22 mouse cellular contexts compared by ENCODE assay signal in genomic region chr4:91234941-91235340, GRCm38 (mm10).
A peak's percentile ranks its signal among the peaks of the same experiment; 100 is the strongest.
DNase-seq lines count a peak whose midpoint lies in the region; ATAC-seq and TF ChIP-seq lines count a peak whose summit lies in the region.
"Had no signal": no experiment of that assay in that cellular context is flagged by ENCODE, and none has a peak within 500 bp of the region (broad histone marks: within the 10 kb centered on the region; RNA-seq: fewer than 3 reads in every experiment).

No protein-coding gene starts in this region.

- no peaks in the 10 kb centered on the region for H3K4me1 ChIP-seq in hindbrain, postnatal 0 days (ENCODE audit: insufficient read depth, low read length)
- peaks cover 36% of the 10 kb centered on the region for H3K4me1 ChIP-seq in hindbrain, embryonic 13.5 days (replicated peaks)
- H3K4me1 ChIP-seq in neural tube, embryonic 13.5 days (replicated peaks), result peaks cover 58% of the 10 kb centered on the region
- H3K4me1 ChIP-seq in neural tube, embryonic 15.5 days, result peaks cover 15% of the 10 kb centered on the region
- H3K4me1 ChIP-seq in liver, embryonic 11.5 days (replicated peaks; ENCODE audit: control insufficient read depth, insufficient read depth, low read length), result no peaks in the 10 kb centered on the region
- H3K4me1 ChIP-seq: megakaryocyte, embryonic 14.5 days had no signal

- no peak overlapping the region for H3K9ac ChIP-seq in hindbrain, postnatal 0 days (replicated peaks; ENCODE audit: low read length)
- no peak overlapping the region for H3K9ac ChIP-seq in hindbrain, embryonic 13.5 days
- H3K9ac ChIP-seq in neural tube, embryonic 13.5 days, result no peak overlapping the region
- H3K9ac ChIP-seq in neural tube, embryonic 15.5 days (replicated peaks), result no peak overlapping the region
- no peak overlapping the region for H3K9ac ChIP-seq in liver, embryonic 11.5 days (ENCODE audit: low read depth, low read length)
- H3K9ac ChIP-seq: liver, postnatal 0 days had no signal

- no peaks in the 10 kb centered on the region for H3K27me3 ChIP-seq in hindbrain, postnatal 0 days (ENCODE audit: insufficient read depth, low read length)
- H3K27me3 ChIP-seq in hindbrain, embryonic 13.5 days, result no peaks in the 10 kb centered on the region
- H3K27me3 ChIP-seq in neural tube, embryonic 13.5 days, result no peaks in the 10 kb centered on the region
- H3K27me3 ChIP-seq in neural tube, embryonic 15.5 days (replicated peaks), result no peaks in the 10 kb centered on the region
- H3K27me3 ChIP-seq in liver, embryonic 11.5 days (replicated peaks; ENCODE audit: control insufficient read depth, insufficient read depth, low read length), result no peaks in the 10 kb centered on the region
- H3K27me3 ChIP-seq: megakaryocyte, embryonic 14.5 days had no signal

- TF ChIP-seq CTCF in hindbrain, postnatal 0 days (IDR thresholded peaks at IDR 0.05; ENCODE audit: low read depth), result no peak

- no peaks in the 10 kb centered on the region for H3K9me3 ChIP-seq in hindbrain, postnatal 0 days (ENCODE audit: low read length)
- H3K9me3 ChIP-seq in hindbrain, embryonic 13.5 days, result no peaks in the 10 kb centered on the region
- H3K9me3 ChIP-seq in neural tube, embryonic 13.5 days, result no peaks in the 10 kb centered on the region
- no peaks in the 10 kb centered on the region for H3K9me3 ChIP-seq in neural tube, embryonic 15.5 days (replicated peaks)
- H3K9me3 ChIP-seq in liver, embryonic 11.5 days (ENCODE audit: control insufficient read depth, low read length), result no peaks in the 10 kb centered on the region
- H3K9me3 ChIP-seq: hindbrain, embryonic 10.5 days had no signal

- H3K4me3 ChIP-seq in hindbrain, postnatal 0 days (ENCODE audit: low read length), result no peak overlapping the region
- H3K4me3 ChIP-seq in hindbrain, embryonic 13.5 days, result no peak overlapping the region
- H3K4me3 ChIP-seq in neural tube, embryonic 13.5 days, result no peak overlapping the region
- no peak overlapping the region for H3K4me3 ChIP-seq in neural tube, embryonic 15.5 days (replicated peaks)
- no peak overlapping the region for H3K4me3 ChIP-seq in liver, embryonic 11.5 days (ENCODE audit: low read depth, low read length)
- H3K4me3 ChIP-seq: heart, adult 2 months; hindbrain, embryonic 10.5 days; megakaryocyte, embryonic 14.5 days had no signal

- 57% methylated on average over 6 of the region's 6 CpGs for WGBS in hindbrain, postnatal 0 days
- 85% methylated on average over 6 of the region's 6 CpGs for WGBS in hindbrain, embryonic 13.5 days
- 73% methylated on average over 6 of the region's 6 CpGs for WGBS in neural tube, embryonic 13.5 days
- 73% methylated on average over 6 of the region's 6 CpGs for WGBS in neural tube, embryonic 15.5 days
- 80% methylated on average over 6 of the region's 6 CpGs for WGBS in liver, embryonic 11.5 days

- no peaks in the 10 kb centered on the region for H3K36me3 ChIP-seq in hindbrain, postnatal 0 days (ENCODE audit: insufficient read depth, low read length)
- peaks cover 17% of the 10 kb centered on the region for H3K36me3 ChIP-seq in hindbrain, embryonic 13.5 days
- H3K36me3 ChIP-seq in neural tube, embryonic 13.5 days, result peaks cover 7% of the 10 kb centered on the region
- 0 out of 2 replicates have a peak, but pooled peaks cover 4% of the 10 kb centered on the region for H3K36me3 ChIP-seq in neural tube, embryonic 15.5 days
- no peaks in the 10 kb centered on the region for H3K36me3 ChIP-seq in liver, embryonic 11.5 days (ENCODE audit: control insufficient read depth, insufficient read depth, low read length)

- H3K27ac ChIP-seq in hindbrain, postnatal 0 days, result no peak overlapping the region
- no peak overlapping the region for H3K27ac ChIP-seq in hindbrain, embryonic 13.5 days
- H3K27ac ChIP-seq in neural tube, embryonic 13.5 days (replicated peaks), result 0 out of 2 replicates have a peak overlapping the region, but pooled peaks have one; percentile 1
- H3K27ac ChIP-seq in neural tube, embryonic 15.5 days (replicated peaks), result no peak overlapping the region
- no peak overlapping the region for H3K27ac ChIP-seq in liver, embryonic 11.5 days (ENCODE audit: low read depth, low read length)
- H3K27ac ChIP-seq: heart, adult 2 months; hindbrain, embryonic 10.5 days had no signal

- peak; percentile 46 for DNase-seq in hindbrain, postnatal 0 days (ENCODE audit: low spot score)
- DNase-seq in cerebellum, adult 18-20 months, result peak; percentile 64 to 74
- DNase-seq in cerebellum, postnatal 25 days, result peak; percentile 62 to 72
- DNase-seq in lung, postnatal 14 days, result no peak
- no peak for DNase-seq in liver, embryonic 11.5 days (ENCODE audit: low spot score)
- DNase-seq: adrenal gland, postnatal 36 days; B cell, adult 2 months; embryo, embryonic 11 days; gastrocnemius, postnatal 25 days; heart, adult 2 months; kidney, adult 8-10 months; kidney, postnatal 14 days; liver; liver, postnatal 0 days; thymus, adult 18-20 months; thymus, postnatal 4 days had no signal

- ATAC-seq in hindbrain, postnatal 0 days, result no peak
- ATAC-seq in hindbrain, embryonic 13.5 days (ENCODE audit: low FRiP score), result no peak
- no peak for ATAC-seq in neural tube, embryonic 13.5 days (ENCODE audit: low read depth)
- no peak for ATAC-seq in neural tube, embryonic 15.5 days (ENCODE audit: low FRiP score)
- ATAC-seq in liver, embryonic 11.5 days (replicated peaks; ENCODE audit: low FRiP score), result no peak
- ATAC-seq: liver, postnatal 0 days; midbrain, embryonic 16.5 days had no signal

- no peak overlapping the region for H3K4me2 ChIP-seq in hindbrain, postnatal 0 days (ENCODE audit: low read depth, low read length)
- no peak overlapping the region for H3K4me2 ChIP-seq in hindbrain, embryonic 13.5 days
- H3K4me2 ChIP-seq in neural tube, embryonic 13.5 days, result no peak overlapping the region
- H3K4me2 ChIP-seq in neural tube, embryonic 15.5 days, result no peak overlapping the region
- H3K4me2 ChIP-seq in liver, embryonic 11.5 days, result no peak overlapping the region

Comparison
In these comparisons a context has a peak if more than half of its experiments do, and no peak if none do; other contexts are left out.
1. DNase-seq: peak in hindbrain, postnatal 0 days (single experiment), cerebellum, adult 18-20 months (2 of 2) and cerebellum, postnatal 25 days (2 of 2); none in lung, postnatal 14 days (single experiment) and liver, embryonic 11.5 days (single experiment).